Mouse (Mus musculus): ENCODE results near the gene Asna1. TPM values are rescaled to one million over a fixed set of nuclear protein-coding genes. Genes with fewer than 3 reads are reported as not detected.

Gene Asna1
- total RNA-seq, 2 experiments from 2014 or later: 91.0 to 93.4 TPM

- peak; percentile 93 to 96 for DNase-seq
Measured at GRCm38 (mm10) chr8:84989810-84990209, 35.3 kb downstream of the Asna1 start.

- DNase-seq: peak in 1 of 2 experiments; percentile 72
Measured at GRCm38 (mm10) chr8:84989311-84989731, 35.8 kb downstream of the Asna1 start.

- DNase-seq: no peak
Measured at GRCm38 (mm10) chr8:84987903-84988302, 37.2 kb downstream of the Asna1 start.

- DNase-seq: no peak
Measured at GRCm38 (mm10) chr8:84987388-84987787, 37.7 kb downstream of the Asna1 start.

- DNase-seq: no peak
Measured at GRCm38 (mm10) chr8:84986379-84986945, 38.6 kb downstream of the Asna1 start.

GRCm38 (mm10) chr8:84985684-84986378, 39.2 kb downstream of the Asna1 start:
- peak; percentile 88 to 94 for DNase-seq

GRCm38 (mm10) chr8:84985049-84985683, 39.9 kb downstream of the Asna1 start:
- DNase-seq: no peak

GRCm38 (mm10) chr8:84984294-84985048, 40.6 kb downstream of the Asna1 start:
- peak; percentile 55 to 68 for DNase-seq

GRCm38 (mm10) chr8:84982499-84983011, 42.5 kb downstream of the Asna1 start:
- DNase-seq: no peak

- peak in 1 of 2 experiments; percentile 20 for DNase-seq
Measured at GRCm38 (mm10) chr8:84981644-84982498, 43.2 kb downstream of the Asna1 start.

GRCm38 (mm10) chr8:84980622-84981358, 44.3 kb downstream of the Asna1 start:
- peak; percentile 86 to 93 for DNase-seq

- DNase-seq: peak; percentile 95 to 97
Measured at GRCm38 (mm10) chr8:84979599-84980421, 45.3 kb downstream of the Asna1 start.

GRCm38 (mm10) chr8:84978248-84978940, 46.7 kb downstream of the Asna1 start, which contains the start of gene Junb:
Gene Junb, minus strand, starts transcription at chr8:84978718.
- DNase-seq: peak; percentile 96 to 97

GRCm38 (mm10) chr8:84977435-84978247, 47.4 kb downstream of the Asna1 start:
- peak; percentile 78 to 81 for DNase-seq

- no peak for DNase-seq
Measured at GRCm38 (mm10) chr8:84976763-84977434, 48.2 kb downstream of the Asna1 start.

- peak; percentile 97 to 98 for DNase-seq
Measured at GRCm38 (mm10) chr8:84976031-84976762, 48.9 kb downstream of the Asna1 start.

- peak; percentile 72 to 77 for DNase-seq
Measured at GRCm38 (mm10) chr8:84975434-84975833, 49.6 kb downstream of the Asna1 start.

Measured in adrenal gland, postnatal 36 days (tissue).